Mouse (Mus musculus): ENCODE data around the gene Uaca. TPM values are rescaled to one million over a fixed set of nuclear protein-coding genes. Genes with fewer than 3 reads are reported as not detected.
A peak's percentile ranks its signal among the peaks of the same experiment; 100 is the strongest.

Uaca gene
- polyA plus RNA-seq, 1 experiment from 2014 or later: 17.1 TPM

DNA sequence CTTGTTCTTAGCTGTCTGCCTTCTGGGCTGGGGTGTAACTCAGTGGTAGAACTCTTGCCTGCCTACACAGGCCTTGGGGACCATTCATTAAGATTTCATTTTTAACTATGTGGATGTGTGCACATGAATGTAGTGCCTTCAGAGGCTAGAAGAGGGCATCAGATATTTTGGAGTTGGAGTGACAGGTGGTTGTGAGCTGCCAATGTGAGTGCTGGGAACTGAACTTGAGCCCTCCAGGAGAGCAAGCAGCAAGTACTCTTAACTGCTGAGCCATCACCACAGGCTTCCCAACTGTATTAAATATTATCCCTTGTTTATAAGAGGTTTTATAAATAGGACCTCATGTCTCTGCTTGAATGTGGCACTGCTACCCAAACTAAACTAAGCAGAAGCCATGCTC, 41.7 kb upstream of the Uaca start:
- Histone ChIP-seq H3K9me3 (ENCODE audit: control insufficient read depth, low read length) (no peaks in the 10 kb centered on the region), H3K36me3 (ENCODE audit: control insufficient read depth, insufficient read depth, low read length) (no peaks in the 10 kb centered on the region), H3K4me2 (ENCODE audit: low read length) (no peak overlapping the region), H3K9ac (ENCODE audit: low read length) (no peak overlapping the region), H3K27me3 (ENCODE audit: control insufficient read depth, insufficient read depth, low read length) (no peaks in the 10 kb centered on the region), H3K4me3 (ENCODE audit: control insufficient read depth in 1 of 2, insufficient read depth in 1 of 2, low read depth in 1 of 2, low read length in 2 of 2) (no peak overlapping the region), H3K4me1 (ENCODE audit: control insufficient read depth in 2 of 2, insufficient read depth in 2 of 2, low read length in 2 of 2) (peaks cover 7 to 12% of the 10 kb centered on the region in 2 experiments), H3K27ac (replicated peaks in 1 of 2; ENCODE audit: control insufficient read depth in 1 of 2, insufficient read depth in 1 of 2, low read depth in 2 of 2, low read length in 2 of 2) (no peak overlapping the region)
- no peak for ATAC-seq (ENCODE audit: insufficient number of reproducible peaks, insufficient read depth, low FRiP score, low read depth)

- no peak for ATAC-seq (ENCODE audit: insufficient number of reproducible peaks, insufficient read depth, low FRiP score, low read depth)
- Histone ChIP-seq H3K27ac (replicated peaks in 1 of 2; ENCODE audit: control insufficient read depth in 1 of 2, insufficient read depth in 1 of 2, low read depth in 2 of 2, low read length in 2 of 2) (peak overlapping the region in 1 of 2 experiments; percentile 73; a peak in 1 of 4 replicates), H3K4me1 (ENCODE audit: control insufficient read depth in 2 of 2, insufficient read depth in 2 of 2, low read length in 2 of 2) (peaks cover 26 to 36% of the 10 kb centered on the region in 2 experiments), H3K27me3 (ENCODE audit: control insufficient read depth, insufficient read depth, low read length) (no peaks in the 10 kb centered on the region), H3K4me2 (ENCODE audit: low read length) (no peak overlapping the region), H3K4me3 (ENCODE audit: control insufficient read depth in 1 of 2, insufficient read depth in 1 of 2, low read depth in 1 of 2, low read length in 2 of 2) (no peak overlapping the region), H3K9me3 (ENCODE audit: control insufficient read depth, low read length) (no peaks in the 10 kb centered on the region), H3K36me3 (ENCODE audit: control insufficient read depth, insufficient read depth, low read length) (no peaks in the 10 kb centered on the region), H3K9ac (ENCODE audit: low read length) (no peak overlapping the region)
- 39% methylated on average over 6 of the region's 6 CpGs for WGBS
These were observed 38.1 kb upstream of the Uaca start for GRCm38 (mm10) chr9:60756258-60756657.

GRCm38 (mm10) chr9:60756866-60757740, 37.2 kb upstream of the Uaca start:
- H3K27ac ChIP-seq (replicated peaks in 1 of 2; ENCODE audit: control insufficient read depth in 1 of 2, insufficient read depth in 1 of 2, low read depth in 2 of 2, low read length in 2 of 2): peak overlapping the region; percentile 73 to 77
- no peak overlapping the region for H3K4me3 ChIP-seq (ENCODE audit: control insufficient read depth in 1 of 2, insufficient read depth in 1 of 2, low read depth in 1 of 2, low read length in 2 of 2)
- H3K9me3 ChIP-seq (ENCODE audit: control insufficient read depth, low read length): no peaks in the 10 kb centered on the region
- H3K4me1 ChIP-seq (ENCODE audit: control insufficient read depth in 2 of 2, insufficient read depth in 2 of 2, low read length in 2 of 2): peaks cover 26 to 36% of the 10 kb centered on the region in 2 experiments
- no peaks in the 10 kb centered on the region for H3K27me3 ChIP-seq (ENCODE audit: control insufficient read depth, insufficient read depth, low read length)
- H3K36me3 ChIP-seq (ENCODE audit: control insufficient read depth, insufficient read depth, low read length): no peaks in the 10 kb centered on the region
- peak overlapping the region; percentile 21; the same call in 1 of the 2 replicates for H3K4me2 ChIP-seq (ENCODE audit: low read length)
- no peak for ATAC-seq (ENCODE audit: insufficient number of reproducible peaks, insufficient read depth, low FRiP score, low read depth)
- H3K9ac ChIP-seq (ENCODE audit: low read length): 0 out of 2 replicates have a peak overlapping the region, but pooled peaks have one; percentile 21
- 54% methylated on average over 15 of the region's 15 CpGs for WGBS

DNA sequence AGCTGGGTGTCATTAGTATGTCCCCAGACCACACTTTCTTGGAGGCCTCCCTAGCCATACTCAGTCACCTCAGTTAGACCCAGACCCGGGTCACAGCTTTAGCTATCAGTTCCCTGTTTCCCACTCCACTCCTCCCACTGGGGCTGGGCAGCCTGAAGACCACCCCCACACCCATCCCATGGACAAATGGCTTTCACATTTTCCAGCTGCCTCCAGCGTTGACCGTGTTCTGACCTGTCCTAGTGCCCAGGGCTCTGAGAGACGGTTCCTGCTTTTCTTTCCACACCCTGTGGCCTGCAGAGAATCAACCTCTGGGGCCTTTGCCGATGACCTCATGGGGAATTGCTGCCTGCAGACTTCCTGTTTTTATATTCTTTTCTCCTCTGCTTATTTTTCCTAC, 36.5 kb upstream of the Uaca start:
- Histone ChIP-seq H3K9me3 (ENCODE audit: control insufficient read depth, low read length) (no peaks in the 10 kb centered on the region), H3K4me1 (ENCODE audit: control insufficient read depth in 2 of 2, insufficient read depth in 2 of 2, low read length in 2 of 2) (peaks cover 26 to 36% of the 10 kb centered on the region in 2 experiments), H3K4me3 (ENCODE audit: control insufficient read depth in 1 of 2, insufficient read depth in 1 of 2, low read depth in 1 of 2, low read length in 2 of 2) (no peak overlapping the region), H3K27me3 (ENCODE audit: control insufficient read depth, insufficient read depth, low read length) (no peaks in the 10 kb centered on the region), H3K27ac (replicated peaks in 1 of 2; ENCODE audit: control insufficient read depth in 1 of 2, insufficient read depth in 1 of 2, low read depth in 2 of 2, low read length in 2 of 2) (peak overlapping the region; percentile 73 to 77), H3K4me2 (ENCODE audit: low read length) (peak overlapping the region; percentile 2), H3K36me3 (ENCODE audit: control insufficient read depth, insufficient read depth, low read length) (no peaks in the 10 kb centered on the region), H3K9ac (ENCODE audit: low read length) (0 out of 2 replicates have a peak overlapping the region, but pooled peaks have one; percentile 21)
- 3% methylated on average over 5 of the region's 5 CpGs for WGBS
- peak; percentile 84 for ATAC-seq (ENCODE audit: insufficient number of reproducible peaks, insufficient read depth, low FRiP score, low read depth)

DNA sequence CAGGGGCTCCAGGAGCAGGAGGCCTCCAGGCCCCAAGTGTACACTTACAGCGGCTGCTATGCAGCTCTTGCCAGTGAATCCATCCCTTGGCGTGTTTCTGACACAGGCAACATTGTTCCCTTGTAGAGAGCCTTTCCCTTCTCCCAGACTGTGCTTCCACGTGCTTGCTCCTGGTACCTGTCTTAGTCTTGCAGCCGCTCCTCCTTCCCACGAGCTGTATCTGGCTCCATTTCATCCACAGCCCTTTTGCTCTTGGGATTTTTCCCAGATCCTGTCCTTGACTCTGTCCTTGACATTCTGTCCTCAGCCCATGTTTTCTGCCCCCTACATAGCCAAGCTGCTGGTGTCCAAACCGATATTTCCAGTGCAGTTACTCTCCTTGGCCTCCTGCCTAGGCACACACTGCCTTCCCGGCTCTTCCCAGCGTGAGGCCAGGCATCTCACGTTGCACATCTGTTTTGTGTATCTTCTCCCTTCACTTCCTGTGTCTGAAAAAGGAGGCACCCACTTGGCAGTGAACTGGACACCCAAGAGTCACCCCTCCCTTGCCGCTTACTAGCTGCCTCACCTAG, 34.8 kb upstream of the Uaca start:
- no peak overlapping the region for H3K4me3 ChIP-seq (ENCODE audit: control insufficient read depth in 1 of 2, insufficient read depth in 1 of 2, low read depth in 1 of 2, low read length in 2 of 2)
- H3K27ac ChIP-seq (replicated peaks in 1 of 2; ENCODE audit: control insufficient read depth in 1 of 2, insufficient read depth in 1 of 2, low read depth in 2 of 2, low read length in 2 of 2): peak overlapping the region; percentile 61 to 74
- ATAC-seq (ENCODE audit: insufficient number of reproducible peaks, insufficient read depth, low FRiP score, low read depth): no peak
- 28% methylated on average over 10 of the region's 10 CpGs for WGBS
- no peaks in the 10 kb centered on the region for H3K9me3 ChIP-seq (ENCODE audit: control insufficient read depth, low read length)
- peaks cover 26 to 36% of the 10 kb centered on the region in 2 experiments for H3K4me1 ChIP-seq (ENCODE audit: control insufficient read depth in 2 of 2, insufficient read depth in 2 of 2, low read length in 2 of 2)
- H3K4me2 ChIP-seq (ENCODE audit: low read length): no peak overlapping the region
- H3K9ac ChIP-seq (ENCODE audit: low read length): no peak overlapping the region
- H3K36me3 ChIP-seq (ENCODE audit: control insufficient read depth, insufficient read depth, low read length): no peaks in the 10 kb centered on the region
- H3K27me3 ChIP-seq (ENCODE audit: control insufficient read depth, insufficient read depth, low read length): no peaks in the 10 kb centered on the region

DNA sequence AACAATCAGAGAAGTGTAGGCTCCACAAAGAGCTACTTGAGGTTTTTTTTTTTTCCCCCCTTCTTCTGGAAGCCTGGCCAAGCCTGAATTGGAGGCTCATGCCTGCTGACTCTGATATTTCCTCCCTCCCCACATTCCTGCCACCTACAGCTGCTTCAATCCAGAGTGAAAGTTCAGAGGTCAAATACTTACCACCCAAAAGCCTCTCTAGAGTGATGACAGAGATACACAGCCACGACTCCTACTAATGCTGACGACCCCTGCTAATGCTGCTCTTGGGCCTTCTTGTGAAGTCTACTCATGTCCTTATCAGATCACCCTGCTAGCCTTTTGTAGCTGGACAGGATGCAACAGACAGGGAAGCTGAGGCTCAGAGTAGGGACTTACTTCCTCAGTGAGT, 29.2 kb upstream of the Uaca start:
- ATAC-seq (ENCODE audit: insufficient number of reproducible peaks, insufficient read depth, low FRiP score, low read depth): no peak
- Histone ChIP-seq H3K4me2 (ENCODE audit: low read length) (no peak overlapping the region), H3K4me3 (ENCODE audit: control insufficient read depth in 1 of 2, insufficient read depth in 1 of 2, low read depth in 1 of 2, low read length in 2 of 2) (no peak overlapping the region), H3K9me3 (ENCODE audit: control insufficient read depth, low read length) (no peaks in the 10 kb centered on the region), H3K36me3 (ENCODE audit: control insufficient read depth, insufficient read depth, low read length) (no peaks in the 10 kb centered on the region), H3K27me3 (ENCODE audit: control insufficient read depth, insufficient read depth, low read length) (no peaks in the 10 kb centered on the region), H3K4me1 (ENCODE audit: control insufficient read depth in 2 of 2, insufficient read depth in 2 of 2, low read length in 2 of 2) (peaks cover 11 to 13% of the 10 kb centered on the region in 2 experiments), H3K9ac (ENCODE audit: low read length) (no peak overlapping the region), H3K27ac (replicated peaks in 1 of 2; ENCODE audit: control insufficient read depth in 1 of 2, insufficient read depth in 1 of 2, low read depth in 2 of 2, low read length in 2 of 2) (no peak overlapping the region)
- 17% methylated on average over 2 of the region's 2 CpGs for WGBS

DNA sequence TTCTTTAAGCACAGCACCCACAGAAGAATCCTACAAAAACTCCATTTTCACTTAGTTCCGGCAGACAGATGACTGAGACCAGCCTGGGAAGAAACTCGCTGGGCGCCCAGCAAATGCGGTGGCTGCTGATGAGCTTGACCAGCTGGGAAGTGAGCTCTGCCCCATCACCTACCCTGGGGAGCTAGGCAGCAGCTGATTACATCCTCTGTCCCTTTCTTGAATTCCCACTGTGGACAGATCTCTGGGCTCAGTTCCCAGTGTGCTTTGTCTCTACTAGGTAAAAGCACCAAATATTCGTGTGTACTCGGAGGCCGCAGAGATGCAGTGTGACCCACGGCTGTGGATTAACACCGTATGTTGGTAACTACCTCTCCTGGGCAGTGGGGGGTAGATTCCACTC, 25.9 kb upstream of the Uaca start:
- H3K27ac ChIP-seq (replicated peaks in 1 of 2; ENCODE audit: control insufficient read depth in 1 of 2, insufficient read depth in 1 of 2, low read depth in 2 of 2, low read length in 2 of 2): no peak overlapping the region
- WGBS: 55% methylated on average over 9 of the region's 9 CpGs
- peaks cover 7% of the 10 kb centered on the region; the same call in 1 of the 2 replicates for H3K9me3 ChIP-seq (ENCODE audit: control insufficient read depth, low read length)
- ATAC-seq (ENCODE audit: insufficient number of reproducible peaks, insufficient read depth, low FRiP score, low read depth): no peak
- H3K4me1 ChIP-seq (ENCODE audit: control insufficient read depth in 2 of 2, insufficient read depth in 2 of 2, low read length in 2 of 2): peaks cover 10 to 13% of the 10 kb centered on the region in 2 experiments; a peak in 2 of 4 replicates
- H3K36me3 ChIP-seq (ENCODE audit: control insufficient read depth, insufficient read depth, low read length): no peaks in the 10 kb centered on the region
- no peak overlapping the region for H3K4me2 ChIP-seq (ENCODE audit: low read length)
- H3K4me3 ChIP-seq (ENCODE audit: control insufficient read depth in 1 of 2, insufficient read depth in 1 of 2, low read depth in 1 of 2, low read length in 2 of 2): no peak overlapping the region
- H3K27me3 ChIP-seq (ENCODE audit: control insufficient read depth, insufficient read depth, low read length): no peaks in the 10 kb centered on the region
- H3K9ac ChIP-seq (ENCODE audit: low read length): no peak overlapping the region

Data from heart, embryonic 14.5 days (tissue).